Mouse (Mus musculus) cerebellum, adult 9-11 months (tissue): Measurements from ENCODE around the gene Aagab.

ENCODE experiments used
- DNase-seq: peaks from one replicate; pipeline ENCODE4 v3.0.0; 2022

Aagab gene

DNA sequence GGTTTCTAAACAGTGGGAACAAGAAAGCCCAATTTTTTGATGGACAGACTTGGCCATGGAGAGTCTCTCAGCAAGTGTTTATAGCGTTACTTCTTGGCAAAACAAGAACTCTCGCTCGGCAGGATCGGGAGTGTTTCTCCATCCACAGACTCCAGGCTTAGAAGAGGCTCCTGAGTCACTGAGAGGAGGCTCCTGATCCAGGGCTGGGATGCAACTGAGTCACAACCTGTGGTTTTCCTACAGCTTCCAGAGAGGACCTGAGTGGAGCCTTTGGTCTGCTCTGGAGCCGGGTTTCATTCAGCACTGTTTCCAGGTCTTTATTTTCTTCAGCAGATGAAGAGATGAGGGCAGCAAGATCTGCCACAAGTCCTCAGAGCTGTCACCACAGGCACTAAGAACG, 5.5 kb downstream of the Aagab start:
- DNase-seq: no peak

DNA sequence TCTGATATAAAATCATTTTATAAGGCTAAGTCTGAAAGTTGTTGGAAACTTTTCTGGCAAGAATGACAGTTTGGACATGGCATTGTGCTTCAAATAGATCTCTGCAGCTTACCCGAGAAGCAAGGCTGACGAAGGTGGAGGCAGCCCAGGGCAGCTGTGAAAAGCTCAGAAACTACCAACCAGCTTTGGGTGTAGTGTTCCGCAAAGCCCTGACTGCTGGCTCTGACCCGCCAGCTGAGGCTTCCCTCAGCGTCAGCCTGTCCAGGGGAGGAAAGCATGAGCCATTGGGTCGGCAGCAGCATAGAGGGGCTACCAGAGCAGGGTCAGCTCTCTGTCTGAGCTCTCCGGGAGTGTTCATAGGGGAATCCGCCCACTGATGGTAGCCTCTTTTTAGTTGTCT, 6.8 kb downstream of the Aagab start:
- DNase-seq: no peak

DNA sequence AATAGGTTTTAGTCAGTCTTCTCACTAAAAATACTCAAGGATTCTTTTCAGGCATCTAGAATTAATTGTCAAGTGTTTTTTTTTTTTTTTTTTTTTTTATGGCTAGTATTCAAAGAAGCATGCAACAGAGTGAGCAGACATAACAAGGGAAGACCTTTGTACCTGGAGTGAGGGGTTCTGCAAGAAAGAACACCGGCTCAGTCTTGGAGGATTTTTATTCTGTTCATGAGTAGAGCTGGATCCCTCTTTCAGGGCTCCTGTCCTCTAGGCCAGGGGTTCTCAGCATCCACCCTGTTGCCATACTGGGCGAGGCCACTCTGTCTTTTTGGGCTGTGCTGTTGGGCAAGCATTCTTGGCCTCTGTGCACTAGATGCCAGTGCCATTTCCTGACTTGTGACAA, 7.3 kb downstream of the Aagab start:
- DNase-seq: no peak

DNA sequence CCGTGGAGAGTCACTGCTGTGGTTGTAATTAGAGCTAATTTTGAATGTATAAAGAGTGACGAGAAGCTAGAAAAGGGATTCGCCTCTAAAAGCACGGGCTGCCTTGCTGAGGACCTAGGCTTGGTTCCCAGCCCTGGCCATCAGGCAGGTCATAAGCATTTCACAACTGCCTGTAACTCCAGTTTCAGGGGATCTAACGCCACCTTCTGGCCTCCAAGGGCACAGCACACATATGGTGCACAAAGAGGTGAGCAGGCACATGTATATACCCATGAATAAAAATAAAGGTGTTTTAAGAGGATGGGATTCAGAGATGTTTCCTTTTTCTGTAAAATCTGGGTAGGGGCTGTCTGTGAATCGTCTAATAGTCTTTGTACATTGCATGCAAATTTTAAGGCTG, 7.8 kb downstream of the Aagab start:
- DNase-seq: no peak

DNA sequence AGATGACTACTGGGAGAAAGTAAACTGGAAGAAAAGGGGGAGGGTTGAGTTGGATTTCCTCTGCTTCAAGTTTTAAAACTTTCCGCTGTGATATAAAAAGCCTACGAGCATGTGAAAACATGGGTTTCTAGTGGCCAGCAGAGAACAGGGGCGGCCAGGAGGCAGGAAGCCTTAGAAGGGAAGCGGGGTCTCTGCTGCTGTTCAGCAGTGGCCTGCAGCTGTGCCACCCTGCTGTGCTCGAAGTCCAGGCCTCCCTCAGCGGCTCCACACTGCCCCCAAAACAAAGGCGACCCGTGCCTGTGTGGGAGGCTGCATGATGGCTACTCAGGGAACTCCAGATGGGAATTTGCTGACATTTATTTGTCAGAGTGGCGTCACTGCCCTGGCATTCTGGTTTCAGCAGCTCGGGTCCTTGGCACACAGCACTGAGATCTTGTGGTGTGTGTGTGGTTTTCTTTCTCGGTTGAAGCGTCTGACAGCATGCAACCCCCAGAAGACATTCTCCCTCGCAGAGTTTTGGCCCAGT, 8.4 kb downstream of the Aagab start:
- no peak for DNase-seq

DNA sequence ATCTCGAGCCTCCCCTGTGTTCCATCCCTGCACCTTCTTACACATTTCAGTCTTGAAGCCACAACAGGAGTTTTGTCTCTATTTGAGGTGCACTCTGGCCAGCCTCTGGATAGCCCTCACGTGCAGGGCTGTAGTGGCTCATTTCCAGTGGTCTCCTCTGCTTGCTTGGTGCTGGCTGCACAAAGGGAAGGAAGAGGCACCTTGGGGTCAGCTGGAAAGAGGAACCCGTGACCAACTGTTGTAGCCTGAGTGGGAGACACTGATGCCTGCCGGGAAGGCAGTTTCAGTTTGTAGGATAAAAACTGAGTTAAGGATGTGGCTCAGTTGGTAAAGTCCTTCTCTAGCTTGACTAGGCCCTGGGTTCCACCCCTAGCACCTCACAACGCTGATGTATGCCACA, 9.5 kb downstream of the Aagab start:
- DNase-seq: no peak

DNA sequence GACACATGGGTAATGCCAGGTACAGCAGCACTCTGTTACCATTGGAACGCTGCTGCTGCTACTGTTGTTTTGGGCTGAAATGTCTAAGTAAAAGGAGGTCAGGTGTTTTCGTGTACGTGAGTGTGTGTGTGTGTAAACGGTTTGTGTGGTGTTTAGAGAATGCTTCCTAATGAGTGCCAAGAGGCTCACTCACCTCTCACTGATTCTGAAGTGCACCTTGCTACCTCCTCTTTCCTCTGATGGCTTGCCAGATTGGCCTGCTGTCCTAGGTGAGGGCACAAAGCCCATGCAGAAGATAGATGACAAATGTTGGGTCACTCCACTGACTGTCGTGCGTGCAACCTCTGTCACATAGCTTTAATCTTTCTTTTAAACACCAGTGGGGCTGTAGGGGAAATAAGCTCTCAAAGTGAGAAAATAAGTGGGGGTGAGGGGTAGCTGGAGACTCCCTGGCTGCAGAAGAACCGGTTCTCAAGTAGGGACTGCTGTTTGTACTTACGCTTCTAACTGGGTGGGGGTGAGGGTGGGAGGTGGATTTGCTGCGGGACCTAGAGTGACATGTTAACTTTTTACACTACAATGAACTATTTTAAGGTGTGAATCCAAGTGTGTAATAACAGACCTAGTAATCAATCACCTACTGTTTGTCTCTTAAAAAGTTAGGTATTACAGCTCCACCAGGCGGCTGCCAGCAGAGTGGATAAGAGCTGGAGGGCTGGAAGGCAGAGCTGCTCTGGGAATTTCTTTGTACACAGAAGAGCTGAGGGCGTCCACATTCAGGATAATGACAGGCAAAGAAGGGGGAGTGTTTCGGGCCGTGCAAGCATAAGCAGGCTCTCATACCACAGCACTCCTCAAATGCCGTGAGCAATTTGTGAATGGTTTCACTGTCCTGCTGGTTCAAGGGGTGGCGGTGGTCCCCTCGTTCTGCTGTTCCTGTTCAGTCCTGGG, 10.4 kb downstream of the Aagab start:
- DNase-seq: peak; percentile 52

DNA sequence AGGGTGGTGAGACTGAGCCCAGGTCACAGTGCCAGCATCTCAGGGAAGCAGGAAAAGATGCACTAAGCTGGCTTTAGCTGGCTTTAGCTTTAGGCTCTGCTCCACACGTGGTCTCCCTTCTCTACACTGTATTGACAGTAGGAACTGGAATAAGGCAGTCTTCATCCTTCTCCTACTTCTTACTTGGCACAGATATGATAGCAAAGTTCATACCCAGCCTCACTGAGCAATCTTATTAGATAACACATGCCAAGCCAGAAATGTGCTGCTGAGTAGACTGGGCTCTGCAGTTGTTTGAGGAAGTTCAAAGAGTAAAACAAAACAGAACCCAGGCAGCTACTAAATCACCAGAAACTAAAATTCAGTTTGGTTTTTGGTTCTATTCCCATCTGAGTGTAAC, 11.1 kb downstream of the Aagab start:
- DNase-seq: no peak

DNA sequence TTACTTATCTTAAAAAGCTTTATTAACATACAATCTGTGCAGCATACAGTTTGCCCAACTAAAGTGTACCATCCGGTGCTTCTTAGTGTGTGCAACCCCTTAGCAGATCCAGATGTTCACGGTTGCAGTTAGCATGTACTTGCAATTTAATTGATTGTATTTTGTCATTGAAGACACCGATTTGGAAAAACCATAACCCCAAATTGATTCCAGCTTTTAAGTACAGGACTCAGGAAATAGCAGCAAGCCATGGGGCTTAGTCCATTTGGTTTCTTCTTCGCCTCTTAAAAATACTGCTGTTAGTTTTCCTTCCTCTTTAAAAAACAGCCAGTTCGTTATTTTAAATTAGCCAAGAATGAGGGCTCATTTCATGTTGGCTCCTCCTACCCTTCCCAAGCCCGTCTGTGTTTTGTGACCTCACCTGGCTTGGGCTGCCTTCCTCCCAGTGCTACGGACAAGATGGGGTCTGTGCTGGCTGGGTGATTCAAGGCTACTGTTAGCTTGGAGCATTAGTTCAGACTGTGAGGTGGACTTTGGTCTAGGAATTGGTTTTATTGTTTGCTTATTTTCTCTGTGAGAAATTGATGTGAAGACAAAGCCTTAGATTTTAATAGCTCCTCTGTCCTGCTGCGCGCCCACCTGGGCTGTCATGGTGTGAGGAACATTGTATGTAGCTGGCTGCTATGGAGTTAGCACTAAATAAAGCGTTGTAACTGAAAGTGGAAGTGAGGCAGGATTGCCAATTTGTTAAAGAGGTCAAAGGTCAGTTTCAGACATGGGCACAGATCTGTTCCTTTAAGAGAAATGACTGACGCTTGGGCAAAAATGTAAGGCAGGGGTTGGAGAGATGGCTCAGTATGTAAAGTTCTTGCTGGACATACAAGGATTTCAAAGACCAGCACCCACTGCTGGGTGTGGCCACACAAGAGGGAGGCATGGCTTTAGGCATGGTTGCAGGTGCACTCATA, 11.8 kb downstream of the Aagab start:
- no peak for DNase-seq

DNA sequence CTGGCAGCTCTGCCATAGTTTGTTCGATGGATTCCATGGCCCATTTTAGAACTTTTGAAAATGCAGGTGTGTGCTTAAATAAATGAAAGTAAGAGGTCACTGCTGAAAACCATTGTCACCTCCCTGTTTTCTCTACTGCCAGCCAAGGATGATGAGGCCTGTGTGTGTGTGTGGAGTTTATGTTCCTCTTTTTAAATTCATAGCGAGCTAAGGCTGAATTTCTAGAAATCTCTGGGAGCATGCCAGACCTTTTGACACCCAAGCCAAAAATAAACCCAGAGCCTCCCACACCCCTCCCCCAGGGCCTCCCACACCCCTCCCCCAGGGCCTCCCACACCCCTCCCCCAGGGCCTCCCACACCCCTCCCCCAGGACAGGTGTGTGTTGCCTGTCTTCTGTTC, 15.5 kb downstream of the Aagab start:
- no peak for DNase-seq

DNA sequence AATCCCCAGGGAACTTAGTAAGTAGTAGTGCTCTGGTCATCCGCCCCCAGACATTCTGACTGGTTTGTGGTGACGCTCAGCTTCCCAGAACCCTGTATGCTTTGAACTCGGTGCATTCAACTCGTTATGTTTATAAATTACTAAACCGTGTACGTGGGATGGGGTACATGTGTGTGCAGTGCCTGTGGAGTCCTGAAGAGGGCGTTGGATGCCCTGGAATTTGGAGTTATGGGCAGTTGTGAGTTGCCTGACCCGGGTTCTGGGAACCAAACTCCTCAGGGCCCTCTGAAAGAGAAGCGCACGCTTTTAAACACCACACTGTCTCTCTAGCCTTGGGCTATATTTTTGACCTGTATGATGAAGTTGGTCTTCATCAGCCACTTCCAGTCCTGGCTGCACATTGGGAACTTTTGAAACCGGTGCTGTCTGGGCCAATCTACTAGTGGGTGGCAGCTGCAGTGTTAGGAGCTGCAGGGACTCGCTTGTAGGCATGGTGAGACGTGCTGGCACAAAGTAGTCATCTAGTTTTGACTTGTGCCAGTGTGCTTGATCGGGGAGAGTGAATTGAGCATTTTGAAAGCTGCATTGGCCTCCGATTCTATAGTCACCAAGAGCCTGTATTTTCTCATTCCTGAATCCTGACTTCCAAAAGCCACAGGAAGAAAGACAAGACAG, 21.6 kb downstream of the Aagab start:
- no peak for DNase-seq

DNA sequence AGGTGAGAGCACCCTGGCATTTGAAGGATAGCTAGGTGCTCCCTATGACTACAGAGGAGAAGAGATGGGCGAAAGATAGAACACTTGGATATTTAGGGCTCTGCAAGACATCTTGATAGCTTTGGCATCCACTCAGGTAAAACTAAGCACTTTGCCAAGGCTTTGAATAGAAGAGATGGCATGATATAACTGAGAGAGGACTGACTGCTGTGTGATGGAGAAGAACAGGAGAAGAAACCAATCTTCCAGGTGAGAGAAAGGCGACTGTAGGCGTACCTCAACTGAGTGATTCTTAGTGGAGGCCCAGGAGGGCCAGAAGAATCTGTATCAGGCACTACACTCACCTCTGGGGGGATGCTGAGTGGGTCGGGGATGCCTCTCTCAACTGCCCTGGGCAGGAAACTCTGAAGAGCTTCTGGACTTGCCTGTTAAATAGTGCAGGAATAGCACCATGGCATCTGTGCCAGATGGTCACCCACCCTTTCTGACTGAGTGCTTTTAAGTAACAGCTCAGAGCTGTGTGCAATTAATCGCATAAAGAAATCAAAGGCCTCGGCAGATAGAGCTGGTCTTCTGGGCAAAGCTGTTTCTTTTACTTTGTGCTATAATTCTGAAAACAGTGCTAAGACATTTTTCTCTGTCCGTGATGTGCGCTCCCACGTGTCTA, 22.8 kb downstream of the Aagab start:
- DNase-seq: no peak

DNA sequence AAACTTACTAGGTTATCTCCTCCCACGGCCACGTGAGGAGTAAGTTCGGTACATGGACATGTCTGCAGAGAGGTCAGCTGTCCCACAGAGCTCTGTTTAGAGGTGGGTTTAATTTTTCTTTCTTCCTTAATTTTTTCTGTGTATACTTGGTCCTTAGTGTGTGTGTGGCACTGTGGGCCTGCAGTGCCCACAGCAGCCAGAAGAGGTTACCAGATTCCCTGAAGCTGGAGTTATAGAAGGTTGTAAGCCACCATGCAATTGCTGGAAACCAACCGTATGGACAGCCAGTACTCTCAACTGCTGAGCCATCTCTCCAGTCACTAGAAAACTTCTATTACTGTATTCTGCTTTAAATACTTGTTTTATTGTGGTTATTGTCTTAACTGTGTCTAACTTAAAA, 29.6 kb downstream of the Aagab start:
- DNase-seq: no peak

DNA sequence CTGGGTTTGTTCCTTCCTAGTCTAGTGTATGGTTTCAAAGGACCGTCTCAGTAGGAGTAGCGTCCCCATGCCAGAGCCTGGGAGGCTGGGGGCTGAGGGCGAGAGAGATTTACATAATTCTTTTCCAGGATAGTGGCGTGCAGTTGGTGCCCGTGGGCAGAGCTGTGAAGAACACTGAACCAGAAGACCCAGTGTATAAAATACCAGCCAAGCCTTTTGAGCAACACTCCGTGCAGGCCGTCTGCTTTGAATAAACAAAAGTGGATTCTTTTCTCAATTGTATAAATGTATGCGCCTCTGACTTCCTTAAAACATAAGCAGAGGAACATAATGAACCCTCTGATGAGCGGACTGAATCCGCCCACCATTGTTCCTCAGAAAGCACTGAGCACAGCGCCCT, 30.5 kb downstream of the Aagab start:
- DNase-seq: no peak

DNA sequence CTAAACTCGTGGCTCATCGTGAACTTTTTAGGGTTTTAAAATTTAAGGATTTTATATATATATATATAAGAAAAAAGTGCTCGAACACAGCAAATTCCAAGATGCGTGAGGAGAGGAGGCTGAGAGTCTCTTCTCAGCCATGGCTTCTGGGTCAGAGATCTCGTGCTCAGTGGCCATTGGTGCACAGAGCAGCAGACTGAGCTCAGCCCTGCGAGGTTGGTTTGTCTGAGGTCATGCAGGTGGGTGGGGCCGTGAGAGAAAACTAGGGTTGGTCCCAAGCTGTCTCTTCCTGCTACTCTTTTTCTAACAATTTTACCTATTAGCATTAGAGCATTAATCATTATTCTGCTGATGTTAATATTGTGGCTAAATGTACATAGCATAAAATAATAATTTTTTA, 30.9 kb downstream of the Aagab start:
- no peak for DNase-seq

DNA sequence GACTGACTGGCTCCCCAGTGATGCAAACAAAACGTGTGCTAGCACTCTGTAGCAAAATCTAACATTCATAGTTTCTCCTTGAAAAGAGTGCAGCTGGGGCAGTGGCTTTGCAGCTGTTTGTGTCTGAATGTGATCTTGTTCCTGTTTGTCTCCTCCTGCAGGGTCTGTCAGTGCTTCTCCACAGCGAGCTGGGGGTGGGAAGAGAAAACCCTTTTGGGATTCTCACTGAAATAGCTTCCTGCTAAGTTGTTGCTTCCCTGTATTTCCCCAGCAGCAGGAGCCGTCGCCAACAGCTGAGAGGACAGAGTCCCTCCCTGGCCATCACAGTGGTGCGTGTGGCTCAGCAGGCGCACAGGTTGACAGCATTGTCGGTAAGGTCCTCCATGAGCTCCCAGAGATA, 33.7 kb downstream of the Aagab start:
- DNase-seq: no peak

DNA sequence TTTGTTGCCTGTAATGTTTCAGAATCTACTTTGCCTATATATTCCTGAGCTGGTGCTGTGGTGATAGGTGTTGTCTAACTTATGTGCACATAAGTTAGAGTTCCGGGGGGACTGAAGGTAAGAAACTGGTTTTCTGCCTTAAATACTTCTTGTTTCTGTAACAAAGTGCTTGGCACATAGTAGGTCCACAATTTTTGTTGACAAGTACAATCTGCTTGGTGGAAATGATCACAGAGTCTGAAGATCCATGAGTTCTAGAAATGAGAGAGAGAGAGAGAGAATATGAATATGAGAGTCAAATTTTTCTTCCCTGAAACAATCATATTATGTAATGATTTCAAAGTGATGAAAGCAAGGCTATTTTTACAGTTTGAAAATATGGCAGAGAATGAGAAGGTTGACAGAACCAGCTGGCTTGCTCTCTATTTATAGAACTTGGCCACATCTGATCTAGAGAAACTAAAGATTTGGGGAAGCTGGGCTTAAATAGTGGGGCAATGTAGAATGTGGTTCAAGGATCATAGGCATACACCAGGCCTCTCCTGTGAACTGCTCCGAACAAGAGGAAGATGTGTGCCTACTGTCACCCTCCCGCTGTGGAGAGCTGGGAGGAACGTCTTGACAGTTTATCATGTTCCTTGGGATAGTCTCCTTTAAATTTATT, 39.7 kb downstream of the Aagab start:
- no peak for DNase-seq

DNA sequence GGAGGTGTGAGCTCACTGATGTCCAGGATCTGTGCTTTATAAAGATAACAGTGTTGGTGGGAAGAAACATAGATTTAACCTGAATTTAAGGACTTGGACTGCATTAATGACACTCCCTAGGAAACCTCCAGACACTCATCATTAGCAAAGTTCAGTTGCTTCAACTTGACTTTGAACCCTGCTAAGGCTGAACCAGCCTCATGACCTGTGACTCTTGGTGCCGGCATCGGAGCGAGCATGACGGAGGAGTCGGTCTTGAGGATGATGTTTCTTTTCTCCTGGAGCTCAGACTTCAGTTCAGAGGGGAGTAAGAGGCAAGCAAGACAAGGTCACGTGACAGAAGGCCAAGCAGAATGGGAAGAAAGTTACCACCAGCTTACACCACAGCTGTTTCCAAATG, 41.6 kb downstream of the Aagab start:
- no peak for DNase-seq

DNA sequence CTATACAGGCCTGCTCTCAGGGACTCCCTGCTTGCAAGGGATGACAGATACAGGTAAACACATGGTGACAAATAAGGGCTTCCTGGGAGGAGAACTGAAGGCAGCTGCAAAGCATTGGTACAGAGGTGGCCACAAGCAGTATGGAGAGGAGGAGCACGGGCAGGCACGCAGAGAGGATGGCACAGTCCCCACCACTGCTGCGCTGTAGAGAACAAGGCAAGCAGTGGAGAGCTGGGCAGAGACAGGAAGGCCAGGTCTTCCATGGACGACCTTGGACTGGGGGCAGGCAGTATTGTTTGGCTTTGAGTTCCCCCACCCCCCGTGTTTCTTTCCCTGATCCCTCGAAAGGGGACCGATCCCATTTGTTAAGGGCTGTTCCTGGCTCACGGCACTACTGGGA, 42.6 kb downstream of the Aagab start:
- DNase-seq: no peak

DNA sequence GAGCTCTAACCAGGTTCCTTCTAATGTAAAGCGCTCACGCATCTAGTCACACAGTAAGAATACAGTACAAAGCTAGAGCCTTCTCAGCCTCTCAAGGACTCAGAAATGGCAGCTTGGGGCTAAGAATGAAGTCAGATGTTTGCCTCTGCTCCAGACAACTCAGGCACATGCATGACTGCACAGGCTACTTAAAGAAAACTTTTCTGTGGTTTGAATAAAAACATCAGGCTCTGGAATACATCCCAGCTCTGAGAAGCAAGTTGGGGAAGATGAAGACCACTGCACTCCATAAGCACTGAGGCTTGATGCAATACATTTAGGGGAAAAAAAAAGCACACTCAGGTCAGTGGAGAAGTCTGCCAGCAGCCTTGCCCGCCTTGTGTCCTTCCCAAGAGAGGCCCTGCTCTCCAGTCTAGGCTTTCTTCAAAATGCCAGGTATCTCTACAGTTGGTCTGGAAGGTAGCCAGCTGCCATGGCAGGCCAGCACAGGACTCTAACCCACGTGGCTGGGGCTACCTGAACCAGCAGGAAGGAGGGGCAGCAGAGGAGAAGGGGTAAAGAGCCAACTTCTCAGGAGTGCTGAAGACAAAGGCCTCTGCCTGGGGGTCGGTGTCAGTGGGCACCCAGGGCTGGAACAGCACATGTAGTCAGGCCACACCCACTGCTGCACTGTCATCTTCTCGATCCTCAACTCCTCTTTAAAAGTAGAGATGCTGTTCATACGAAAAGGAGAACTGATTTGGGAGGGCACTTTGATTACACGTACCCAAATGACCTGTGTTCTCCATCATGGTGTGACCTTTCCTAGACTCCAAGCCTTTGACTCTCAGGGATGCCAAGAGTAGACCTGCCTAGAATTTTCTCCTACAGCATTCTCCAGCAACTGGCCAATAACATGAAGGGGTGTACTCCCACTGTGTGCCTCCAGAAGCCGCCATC, 45.4 kb downstream of the Aagab start:
- peak; percentile 63 for DNase-seq

DNA sequence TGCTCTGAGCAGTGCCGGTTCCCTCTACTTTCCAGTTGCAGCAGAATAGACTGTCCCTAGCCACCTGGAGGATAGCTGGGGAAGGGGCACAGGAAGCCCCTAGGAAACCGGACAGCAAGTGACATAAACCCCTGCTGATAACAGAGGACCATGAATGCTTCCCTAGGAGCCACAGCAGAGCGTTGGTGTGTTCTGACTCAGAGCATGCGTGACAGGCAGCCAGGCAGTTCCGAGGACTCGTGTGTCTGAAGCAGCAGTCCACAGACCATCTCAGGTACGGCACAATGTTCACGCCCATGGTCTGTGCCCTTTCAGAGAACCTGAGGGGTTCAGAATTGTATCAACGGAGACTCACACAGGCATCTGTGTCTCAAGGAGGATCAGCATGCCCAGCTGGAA, 46.1 kb downstream of the Aagab start:
- DNase-seq: no peak
